Mouse (Mus musculus): ENCODE results near the gene Olfr525. TPM values are rescaled to one million over a fixed set of nuclear protein-coding genes. Genes with fewer than 3 reads are reported as not detected.

Gene Olfr525
- polyA plus RNA-seq (2015; fragmentation: Nextera tagmentation; extraction: Ambion mirVana) = not detected in 2 replicates

DNA sequence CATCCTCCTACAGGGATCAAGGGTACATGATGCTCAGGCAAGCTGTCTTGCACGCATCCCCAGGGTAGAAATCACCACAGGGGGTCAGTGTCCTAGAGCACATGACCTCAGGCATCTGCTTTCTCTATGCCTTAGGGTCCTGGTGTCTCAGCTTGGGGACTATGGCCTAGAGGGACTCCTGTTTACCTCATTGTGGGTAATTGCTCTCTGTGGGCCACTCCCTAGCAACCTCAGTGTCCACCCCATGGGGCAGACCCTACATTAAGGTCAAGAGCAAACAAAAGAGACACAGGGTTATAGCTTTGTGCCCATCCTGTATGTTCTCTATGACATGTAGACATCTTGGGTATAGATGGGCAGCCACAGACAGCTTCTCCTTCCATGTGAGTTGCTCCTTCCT, at the start of gene Olfr525:
TSS of gene Olfr525 (plus strand) at position 301 of the 400 bp plus-strand sequence.
- no peak for ATAC-seq
- no peaks in the 10 kb centered on the region for H3K9me3 ChIP-seq (ENCODE audit: control insufficient read depth, low read length)
- no peak within 1 kb of the TSS for H3K9ac ChIP-seq (ENCODE audit: low read depth, low read length)
- no peaks in the 10 kb centered on the region for H3K27me3 ChIP-seq (replicated peaks; ENCODE audit: control insufficient read depth, insufficient read depth, low read length)
- H3K27ac ChIP-seq (ENCODE audit: low read depth, low read length) = no peak within 1 kb of the TSS
- WGBS = 50% methylated on average over 1 of the region's 1 CpGs
- H3K4me2 ChIP-seq (ENCODE audit: low read length) = no peak within 1 kb of the TSS
- H3K4me1 ChIP-seq (ENCODE audit: control insufficient read depth, insufficient read depth, low read depth, low read length) = no peaks in the 10 kb centered on the region
- H3K36me3 ChIP-seq (ENCODE audit: control insufficient read depth, insufficient read depth, low read length) = no peaks in the 10 kb centered on the region
- H3K4me3 ChIP-seq (ENCODE audit: low read length) = no peak within 1 kb of the TSS

DNA sequence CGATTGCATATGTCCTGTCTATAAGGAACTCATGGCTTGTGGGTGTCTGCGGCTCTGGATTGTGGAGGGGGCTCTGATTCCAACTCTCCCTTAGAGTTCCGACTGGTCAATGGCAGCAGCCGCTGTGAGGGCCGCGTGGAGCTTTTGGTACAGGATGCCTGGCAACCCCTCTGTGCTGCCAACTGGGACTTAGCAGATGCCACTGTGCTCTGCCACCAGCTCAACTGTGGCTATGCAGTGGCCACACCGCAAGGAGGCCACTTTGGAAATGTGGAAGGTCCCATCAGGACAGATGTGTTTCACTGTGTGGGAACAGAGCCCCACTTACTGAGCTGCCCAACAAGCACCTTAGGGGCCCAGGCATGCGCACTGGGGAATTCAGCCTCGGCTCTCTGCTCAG, 24.9 kb upstream of the Olfr525 start:
- Histone ChIP-seq H3K9me3 (ENCODE audit: control insufficient read depth, low read length) (no peaks in the 10 kb centered on the region), H3K4me3 (ENCODE audit: low read length) (no peak overlapping the region), H3K27me3 (replicated peaks; ENCODE audit: control insufficient read depth, insufficient read depth, low read length) (no peaks in the 10 kb centered on the region), H3K9ac (ENCODE audit: low read depth, low read length) (no peak overlapping the region), H3K27ac (ENCODE audit: low read depth, low read length) (no peak overlapping the region), H3K36me3 (ENCODE audit: control insufficient read depth, insufficient read depth, low read length) (no peaks in the 10 kb centered on the region), H3K4me2 (ENCODE audit: low read length) (no peak overlapping the region), H3K4me1 (ENCODE audit: control insufficient read depth, insufficient read depth, low read depth, low read length) (no peaks in the 10 kb centered on the region)
- ATAC-seq = no peak
- 91% methylated on average over 9 of the region's 9 CpGs for WGBS

DNA sequence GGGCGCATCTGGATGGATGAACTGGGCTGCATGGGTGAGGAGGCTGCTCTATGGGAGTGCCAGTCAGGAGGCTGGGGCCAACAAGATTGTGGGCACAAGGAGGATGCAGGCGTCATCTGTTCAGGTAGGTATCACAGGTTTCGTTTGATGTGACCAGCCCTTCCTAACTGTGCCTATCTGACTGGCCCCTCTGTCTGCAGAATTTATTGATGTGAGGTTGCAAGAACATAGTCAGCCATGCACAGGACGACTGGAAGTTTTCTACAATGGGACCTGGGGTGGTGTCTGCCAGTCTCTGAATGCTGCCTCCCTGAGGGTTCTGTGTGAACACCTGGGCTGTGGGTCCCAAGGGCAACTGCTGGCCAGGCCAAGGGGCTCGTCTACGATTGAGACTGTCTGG, 23.8 kb upstream of the Olfr525 start:
- no peak for ATAC-seq
- H3K27ac ChIP-seq (ENCODE audit: low read depth, low read length) = no peak overlapping the region
- no peaks in the 10 kb centered on the region for H3K27me3 ChIP-seq (replicated peaks; ENCODE audit: control insufficient read depth, insufficient read depth, low read length)
- no peaks in the 10 kb centered on the region for H3K4me1 ChIP-seq (ENCODE audit: control insufficient read depth, insufficient read depth, low read depth, low read length)
- H3K9ac ChIP-seq (ENCODE audit: low read depth, low read length) = no peak overlapping the region
- 78% methylated on average over 6 of the region's 6 CpGs for WGBS
- H3K4me2 ChIP-seq (ENCODE audit: low read length) = no peak overlapping the region
- no peaks in the 10 kb centered on the region for H3K36me3 ChIP-seq (ENCODE audit: control insufficient read depth, insufficient read depth, low read length)
- no peak overlapping the region for H3K4me3 ChIP-seq (ENCODE audit: low read length)
- H3K9me3 ChIP-seq (ENCODE audit: control insufficient read depth, low read length) = no peaks in the 10 kb centered on the region

DNA sequence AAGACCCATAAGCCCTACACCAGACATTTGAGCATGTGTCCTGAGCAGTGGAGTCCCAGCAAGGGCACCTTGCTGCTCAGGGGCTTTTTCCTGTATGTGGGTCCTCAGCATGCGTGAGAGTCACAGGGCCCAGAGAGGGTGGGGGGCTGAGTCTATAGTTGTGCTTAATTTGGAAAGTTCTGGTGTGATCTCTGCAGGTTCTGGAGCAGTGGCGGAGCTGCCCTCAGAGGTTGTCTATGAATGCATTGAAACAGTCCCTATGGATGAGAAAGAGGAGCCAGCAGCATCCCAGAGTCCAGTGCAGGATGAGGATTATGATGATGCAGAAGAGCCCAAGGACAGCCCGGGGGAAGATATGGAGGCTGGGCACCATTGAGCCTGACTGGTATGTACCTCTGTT, 21.2 kb upstream of the Olfr525 start:
- 86% methylated on average over 3 of the region's 3 CpGs for WGBS
- Histone ChIP-seq H3K36me3 (ENCODE audit: control insufficient read depth, insufficient read depth, low read length) (no peaks in the 10 kb centered on the region), H3K4me2 (ENCODE audit: low read length) (no peak overlapping the region), H3K9me3 (ENCODE audit: control insufficient read depth, low read length) (no peaks in the 10 kb centered on the region), H3K4me1 (ENCODE audit: control insufficient read depth, insufficient read depth, low read depth, low read length) (no peaks in the 10 kb centered on the region), H3K4me3 (ENCODE audit: low read length) (no peak overlapping the region), H3K27me3 (replicated peaks; ENCODE audit: control insufficient read depth, insufficient read depth, low read length) (no peaks in the 10 kb centered on the region), H3K9ac (ENCODE audit: low read depth, low read length) (no peak overlapping the region), H3K27ac (ENCODE audit: low read depth, low read length) (no peak overlapping the region)
- ATAC-seq = no peak

DNA sequence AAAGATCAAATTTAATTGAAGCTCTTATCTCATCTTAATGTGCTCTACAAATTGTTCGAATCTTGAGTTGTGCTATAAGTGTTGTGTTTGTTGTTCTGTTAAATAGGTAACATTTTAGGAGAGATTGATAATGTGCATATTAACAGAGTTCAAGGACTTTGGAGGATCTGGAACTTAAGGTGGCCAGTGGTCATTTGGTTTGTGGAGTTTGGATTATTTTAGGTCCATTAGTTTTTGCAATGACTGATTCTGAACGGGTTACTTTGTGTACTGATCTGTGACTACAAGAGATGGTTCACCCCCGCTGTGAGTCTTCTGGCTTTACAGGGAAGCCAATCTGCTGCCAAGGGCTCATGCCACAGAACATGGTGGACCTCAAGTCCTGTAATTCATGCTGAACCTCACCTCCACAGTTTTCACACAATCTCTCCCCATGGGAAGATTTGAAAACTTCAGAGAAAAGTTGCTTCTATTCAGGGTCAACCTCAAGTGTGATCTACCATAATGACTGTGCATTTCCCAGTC, 735 bp upstream of the Olfr525 start:
- H3K4me3 ChIP-seq (ENCODE audit: low read length) = no peak overlapping the region
- H3K4me1 ChIP-seq (ENCODE audit: control insufficient read depth, insufficient read depth, low read depth, low read length) = no peaks in the 10 kb centered on the region
- H3K9ac ChIP-seq (ENCODE audit: low read depth, low read length) = no peak overlapping the region
- no peak overlapping the region for H3K27ac ChIP-seq (ENCODE audit: low read depth, low read length)
- no peak overlapping the region for H3K4me2 ChIP-seq (ENCODE audit: low read length)
- whole genome bisulfite sequencing = 90% methylated on average over 3 of the region's 3 CpGs
- H3K9me3 ChIP-seq (ENCODE audit: control insufficient read depth, low read length) = no peaks in the 10 kb centered on the region
- no peak for ATAC-seq
- H3K27me3 ChIP-seq (replicated peaks; ENCODE audit: control insufficient read depth, insufficient read depth, low read length) = no peaks in the 10 kb centered on the region
- H3K36me3 ChIP-seq (ENCODE audit: control insufficient read depth, insufficient read depth, low read length) = no peaks in the 10 kb centered on the region

DNA sequence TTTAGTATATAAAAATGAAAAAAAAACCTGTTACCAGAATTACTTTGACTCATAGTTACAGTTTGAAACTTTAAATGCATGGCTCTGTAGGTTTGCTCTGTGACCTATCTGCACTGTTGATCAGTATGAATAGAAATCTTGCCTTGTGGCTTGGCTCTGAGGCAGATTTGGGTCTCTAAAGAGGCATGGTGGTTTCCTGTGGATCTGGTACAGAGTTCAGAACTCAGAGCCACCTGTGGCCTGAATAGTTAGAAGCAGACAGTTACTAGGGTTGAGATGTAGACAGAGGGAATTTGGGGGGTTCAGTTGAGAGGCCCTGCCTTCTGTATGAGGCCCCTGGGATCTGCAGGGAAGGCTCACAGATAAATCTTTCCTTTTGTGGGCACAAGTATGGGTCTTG, 477 bp downstream of the Olfr525 start:
- Histone ChIP-seq H3K36me3 (ENCODE audit: control insufficient read depth, insufficient read depth, low read length) (no peaks in the 10 kb centered on the region), H3K4me3 (ENCODE audit: low read length) (no peak overlapping the region), H3K27me3 (replicated peaks; ENCODE audit: control insufficient read depth, insufficient read depth, low read length) (no peaks in the 10 kb centered on the region), H3K4me1 (ENCODE audit: control insufficient read depth, insufficient read depth, low read depth, low read length) (no peaks in the 10 kb centered on the region), H3K9me3 (ENCODE audit: control insufficient read depth, low read length) (no peaks in the 10 kb centered on the region), H3K27ac (ENCODE audit: low read depth, low read length) (no peak overlapping the region), H3K4me2 (ENCODE audit: low read length) (no peak overlapping the region), H3K9ac (ENCODE audit: low read depth, low read length) (no peak overlapping the region)
- ATAC-seq = no peak

DNA sequence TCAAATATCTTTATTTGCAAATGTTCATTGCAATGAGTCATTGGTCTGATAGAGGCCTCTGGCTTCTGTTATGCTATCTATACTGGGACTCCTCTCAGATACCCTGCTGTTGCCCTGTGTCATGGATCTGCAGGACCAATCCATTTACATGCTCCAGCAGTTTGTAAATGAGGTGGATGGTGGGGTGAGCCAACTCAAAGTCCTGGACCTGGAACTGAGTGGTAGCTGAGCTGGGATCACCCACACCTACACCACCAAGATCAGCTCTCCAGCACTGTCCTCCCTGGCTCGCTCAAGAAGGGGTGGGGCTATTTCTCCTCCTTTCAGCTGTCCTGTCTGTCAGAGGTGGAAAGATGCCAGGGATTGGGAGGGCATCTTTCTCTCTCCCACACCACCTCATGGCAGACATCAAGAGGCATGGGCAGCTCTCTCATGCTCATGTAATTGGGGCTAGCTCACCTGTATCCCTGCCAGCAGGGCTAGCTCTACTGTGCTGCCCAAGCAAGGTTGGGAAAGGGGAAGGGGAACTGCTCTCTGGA, 9.2 kb downstream of the Olfr525 start:
- WGBS = 61% methylated on average over 1 of the region's 1 CpGs
- H3K9ac ChIP-seq (ENCODE audit: low read depth, low read length) = no peak overlapping the region

DNA sequence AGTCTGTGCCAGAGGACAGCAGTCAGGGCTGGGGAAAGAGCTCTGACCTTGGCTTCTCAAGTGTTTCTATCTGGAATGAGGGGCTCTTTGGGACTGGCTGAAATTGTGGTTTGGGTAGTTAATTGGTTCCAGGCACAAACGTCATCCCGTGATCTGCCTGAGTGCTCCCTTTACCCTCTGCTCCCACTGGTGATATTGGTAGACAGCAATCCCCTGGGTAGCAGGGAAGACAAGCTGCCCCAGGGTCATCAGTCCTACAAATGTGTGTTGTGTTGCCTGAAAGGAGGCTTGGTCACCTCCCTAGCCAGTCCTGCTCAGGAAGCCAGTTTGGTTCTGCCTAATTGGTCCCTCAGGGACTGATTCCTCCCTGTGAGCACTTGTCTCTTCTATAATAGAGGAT, 13.1 kb downstream of the Olfr525 start, which contains the start of gene Olfr527:
TSS of gene Olfr527 (plus strand) at position 301 of the 400 bp plus-strand sequence.
- H3K36me3 ChIP-seq (ENCODE audit: control insufficient read depth, insufficient read depth, low read length) = no peaks in the 10 kb centered on the region
- H3K4me1 ChIP-seq (ENCODE audit: control insufficient read depth, insufficient read depth, low read depth, low read length) = no peaks in the 10 kb centered on the region
- no peaks in the 10 kb centered on the region for H3K27me3 ChIP-seq (replicated peaks; ENCODE audit: control insufficient read depth, insufficient read depth, low read length)
- no peak within 1 kb of the TSS for H3K27ac ChIP-seq (ENCODE audit: low read depth, low read length)
- H3K4me3 ChIP-seq (ENCODE audit: low read length) = no peak within 1 kb of the TSS
- WGBS = 80% methylated on average over 2 of the region's 2 CpGs
- ATAC-seq = no peak
- no peak within 1 kb of the TSS for H3K4me2 ChIP-seq (ENCODE audit: low read length)
- H3K9me3 ChIP-seq (ENCODE audit: control insufficient read depth, low read length) = no peaks in the 10 kb centered on the region
- no peak within 1 kb of the TSS for H3K9ac ChIP-seq (ENCODE audit: low read depth, low read length)

More for the DNA sequence above, 9.2 kb downstream of the Olfr525 start:
- Histone ChIP-seq H3K36me3 (ENCODE audit: control insufficient read depth, insufficient read depth, low read length) (no peaks in the 10 kb centered on the region), H3K27me3 (replicated peaks; ENCODE audit: control insufficient read depth, insufficient read depth, low read length) (no peaks in the 10 kb centered on the region), H3K9me3 (ENCODE audit: control insufficient read depth, low read length) (no peaks in the 10 kb centered on the region), H3K4me2 (ENCODE audit: low read length) (no peak overlapping the region), H3K4me1 (ENCODE audit: control insufficient read depth, insufficient read depth, low read depth, low read length) (no peaks in the 10 kb centered on the region), H3K27ac (ENCODE audit: low read depth, low read length) (no peak overlapping the region), H3K4me3 (ENCODE audit: low read length) (no peak overlapping the region)
- no peak for ATAC-seq

DNA sequence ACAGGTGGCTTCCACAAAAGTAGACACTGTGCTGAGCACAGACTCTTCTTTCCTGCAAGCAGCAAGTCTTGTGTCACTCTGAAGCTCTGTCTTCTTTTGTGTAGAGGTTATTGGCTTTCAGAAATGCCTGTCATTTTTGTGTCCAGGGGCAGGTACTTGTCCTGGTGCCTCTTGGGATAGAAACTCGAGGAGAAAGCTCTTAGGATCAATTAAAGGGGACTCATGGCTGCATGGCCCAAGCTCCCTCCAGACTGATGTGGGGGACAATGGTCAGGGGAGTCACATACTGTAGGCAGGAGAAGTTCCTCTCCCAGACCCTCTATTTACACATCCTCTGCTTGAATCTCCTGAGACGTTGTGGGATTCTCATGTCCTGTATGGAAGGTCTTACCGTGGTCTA, 40.9 kb downstream of the Olfr525 start, which contains the start of gene Olfr60:
TSS of gene Olfr60 (minus strand) at position 101 of the 400 bp plus-strand sequence.
- Histone ChIP-seq H3K27ac (ENCODE audit: low read depth, low read length) (no peak within 1 kb of the TSS), H3K36me3 (ENCODE audit: control insufficient read depth, insufficient read depth, low read length) (no peaks in the 10 kb centered on the region), H3K4me3 (ENCODE audit: low read length) (no peak within 1 kb of the TSS), H3K27me3 (replicated peaks; ENCODE audit: control insufficient read depth, insufficient read depth, low read length) (no peaks in the 10 kb centered on the region), H3K9ac (ENCODE audit: low read depth, low read length) (no peak within 1 kb of the TSS), H3K4me1 (ENCODE audit: control insufficient read depth, insufficient read depth, low read depth, low read length) (no peaks in the 10 kb centered on the region), H3K4me2 (ENCODE audit: low read length) (no peak within 1 kb of the TSS), H3K9me3 (ENCODE audit: control insufficient read depth, low read length) (no peaks in the 10 kb centered on the region)
- no peak for ATAC-seq
- WGBS = 72% methylated on average over 3 of the region's 3 CpGs

All from hindbrain, embryonic 16.5 days (tissue).